Mouse (Mus musculus): ENCODE data around the gene Mst1. TPM values are rescaled to one million over a fixed set of nuclear protein-coding genes. Genes with fewer than 3 reads are reported as not detected.

Mst1 gene
- polyA plus RNA-seq, 1 experiment from 2014 or later = 0.31 TPM

DNA sequence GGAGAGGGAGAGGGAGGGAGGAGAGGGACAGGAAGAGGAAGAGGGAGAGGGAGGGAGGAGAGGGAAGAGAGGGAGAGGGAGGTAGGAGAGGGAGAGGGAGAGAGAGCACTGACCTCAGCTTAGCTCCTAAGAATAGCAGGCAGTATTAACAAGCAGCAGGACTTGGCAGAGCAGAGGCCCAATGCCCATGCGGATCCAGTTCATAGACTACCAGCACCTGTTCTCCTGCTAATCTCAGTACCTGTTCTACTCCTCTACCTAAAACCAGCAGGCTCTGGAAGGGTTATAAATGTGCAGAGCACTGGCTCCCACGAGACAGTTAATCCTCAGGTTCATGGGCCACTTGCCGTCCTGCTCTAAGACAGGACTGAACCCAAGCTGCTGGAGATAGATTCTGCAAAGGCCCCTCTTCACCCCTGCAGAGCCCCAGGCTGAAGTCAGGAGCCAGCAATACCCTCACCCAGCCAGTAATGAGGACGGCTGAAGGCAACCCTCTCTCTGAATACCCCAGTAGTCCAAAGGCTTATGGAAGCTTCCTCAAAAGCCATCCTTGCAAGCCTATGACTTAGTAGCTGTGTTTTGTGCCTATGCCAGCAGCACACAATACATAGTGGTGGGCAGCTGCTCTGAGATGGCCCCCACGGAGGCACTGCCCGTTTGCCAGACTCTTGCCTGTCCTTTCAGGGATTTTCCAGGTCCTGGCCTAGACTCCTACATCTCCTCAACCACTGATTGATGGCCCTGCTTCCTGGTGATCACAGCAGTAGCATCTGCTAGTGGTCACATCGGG, 6.9 kb upstream of the Mst1 start:
- Histone ChIP-seq H3K4me3 (ENCODE audit: low read depth, low read length) (no peak overlapping the region), H3K4me2 (ENCODE audit: low read depth, low read length) (no peak overlapping the region), H3K27ac (replicated peaks; ENCODE audit: low read depth, low read length) (no peak overlapping the region), H3K9ac (replicated peaks; ENCODE audit: low read length) (no peak overlapping the region), H3K36me3 (replicated peaks; ENCODE audit: control insufficient read depth, insufficient read depth, low read depth, low read length) (no peaks in the 10 kb centered on the region), H3K9me3 (replicated peaks; ENCODE audit: control insufficient read depth, low read length) (no peaks in the 10 kb centered on the region), H3K27me3 (ENCODE audit: control insufficient read depth, insufficient read depth, low read length) (no peaks in the 10 kb centered on the region), H3K4me1 (ENCODE audit: control insufficient read depth, insufficient read depth, low read length) (no peaks in the 10 kb centered on the region)
- DNase-seq (ENCODE audit: low spot score) (no peak), ATAC-seq (replicated peaks; ENCODE audit: insufficient number of reproducible peaks, low FRiP score, low TSS enrichment, low read depth) (no peak)
- 69% methylated on average over 7 of the region's 7 CpGs for WGBS

DNA sequence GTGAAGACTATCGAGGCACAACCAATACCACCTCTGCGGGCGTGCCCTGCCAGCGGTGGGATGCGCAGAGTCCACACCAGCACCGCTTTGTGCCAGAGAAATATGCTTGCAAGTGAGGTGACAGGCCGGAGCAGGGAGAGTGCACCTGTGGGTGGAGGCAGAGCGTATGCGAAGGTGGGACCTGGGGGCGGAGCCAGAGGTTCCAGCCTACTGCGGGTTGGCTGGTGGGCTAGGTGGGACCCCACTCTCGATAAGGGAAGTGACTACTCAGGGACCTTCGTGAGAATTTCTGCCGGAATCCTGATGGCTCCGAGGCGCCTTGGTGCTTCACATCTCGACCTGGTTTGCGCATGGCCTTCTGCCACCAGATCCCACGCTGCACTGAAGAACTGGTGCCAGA, 2.3 kb downstream of the Mst1 start:
- H3K4me3 ChIP-seq (ENCODE audit: low read depth, low read length) = peak overlapping the region; percentile 14; the same call in 1 of the 2 replicates
- no peak overlapping the region for H3K27ac ChIP-seq (replicated peaks; ENCODE audit: low read depth, low read length)

DNA sequence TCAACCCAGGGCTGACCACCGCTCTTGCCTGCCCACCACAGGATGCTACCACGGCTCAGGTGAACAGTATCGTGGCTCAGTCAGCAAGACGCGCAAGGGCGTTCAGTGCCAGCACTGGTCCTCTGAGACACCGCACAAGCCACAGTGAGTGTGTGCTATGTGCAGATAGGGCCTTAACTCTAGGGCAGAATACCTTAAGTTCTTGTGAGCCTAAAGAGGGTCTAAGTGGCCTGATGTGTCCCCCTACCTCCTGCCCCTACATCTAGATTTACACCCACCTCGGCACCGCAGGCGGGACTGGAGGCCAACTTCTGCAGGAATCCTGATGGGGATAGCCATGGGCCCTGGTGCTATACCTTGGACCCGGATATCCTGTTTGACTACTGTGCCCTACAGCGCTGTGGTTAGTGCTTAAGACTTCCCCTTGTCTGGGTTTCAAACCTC, 2.8 kb downstream of the Mst1 start, which contains the start of gene Rnf123:
Rnf123 (minus strand) TSS at position 359 of the 444 bp plus-strand sequence.
- Histone ChIP-seq H3K4me2 (ENCODE audit: low read depth, low read length) (peak within 1 kb of the TSS; percentile 33), H3K27ac (replicated peaks; ENCODE audit: low read depth, low read length) (no peak within 1 kb of the TSS), H3K36me3 (replicated peaks; ENCODE audit: control insufficient read depth, insufficient read depth, low read depth, low read length) (peaks cover 5% of the 10 kb centered on the region), H3K9ac (replicated peaks; ENCODE audit: low read length) (no peak within 1 kb of the TSS; the same call in 1 of the 2 replicates), H3K9me3 (replicated peaks; ENCODE audit: control insufficient read depth, low read length) (no peaks in the 10 kb centered on the region), H3K27me3 (ENCODE audit: control insufficient read depth, insufficient read depth, low read length) (peaks cover 24% of the 10 kb centered on the region), H3K4me1 (ENCODE audit: control insufficient read depth, insufficient read depth, low read length) (no peaks in the 10 kb centered on the region), H3K4me3 (ENCODE audit: low read depth, low read length) (peak within 1 kb of the TSS; percentile 14; the same call in 1 of the 2 replicates)
- no peak for DNase-seq (ENCODE audit: low spot score)
- ATAC-seq (replicated peaks; ENCODE audit: insufficient number of reproducible peaks, low FRiP score, low TSS enrichment, low read depth) = no peak
- 31% methylated on average over 12 of the region's 12 CpGs for WGBS

More for the DNA sequence above, 2.3 kb downstream of the Mst1 start:
- Histone ChIP-seq H3K9me3 (replicated peaks; ENCODE audit: control insufficient read depth, low read length) (no peaks in the 10 kb centered on the region), H3K9ac (replicated peaks; ENCODE audit: low read length) (no peak overlapping the region; the same call in 1 of the 2 replicates), H3K4me2 (ENCODE audit: low read depth, low read length) (peak overlapping the region; percentile 33), H3K27me3 (ENCODE audit: control insufficient read depth, insufficient read depth, low read length) (peaks cover 24% of the 10 kb centered on the region), H3K36me3 (replicated peaks; ENCODE audit: control insufficient read depth, insufficient read depth, low read depth, low read length) (peaks cover 5% of the 10 kb centered on the region), H3K4me1 (ENCODE audit: control insufficient read depth, insufficient read depth, low read length) (no peaks in the 10 kb centered on the region)
- 8% methylated on average over 19 of the region's 19 CpGs for WGBS
- ATAC-seq (replicated peaks; ENCODE audit: insufficient number of reproducible peaks, low FRiP score, low TSS enrichment, low read depth) = no peak
- no peak for DNase-seq (ENCODE audit: low spot score)

GRCm38 (mm10) chr9:108083561-108083960, 3.3 kb downstream of the Mst1 start:
- Histone ChIP-seq H3K27me3 (ENCODE audit: control insufficient read depth, insufficient read depth, low read length) (peaks cover 24% of the 10 kb centered on the region), H3K9ac (replicated peaks; ENCODE audit: low read length) (no peak overlapping the region), H3K4me1 (ENCODE audit: control insufficient read depth, insufficient read depth, low read length) (no peaks in the 10 kb centered on the region), H3K27ac (replicated peaks; ENCODE audit: low read depth, low read length) (no peak overlapping the region), H3K36me3 (replicated peaks; ENCODE audit: control insufficient read depth, insufficient read depth, low read depth, low read length) (peaks cover 5% of the 10 kb centered on the region), H3K4me3 (ENCODE audit: low read depth, low read length) (no peak overlapping the region), H3K4me2 (ENCODE audit: low read depth, low read length) (no peak overlapping the region), H3K9me3 (replicated peaks; ENCODE audit: control insufficient read depth, low read length) (no peaks in the 10 kb centered on the region)
- WGBS = 80% methylated on average over 6 of the region's 6 CpGs
- DNase-seq (ENCODE audit: low spot score) = no peak
- ATAC-seq (replicated peaks; ENCODE audit: insufficient number of reproducible peaks, low FRiP score, low TSS enrichment, low read depth) = no peak

DNA sequence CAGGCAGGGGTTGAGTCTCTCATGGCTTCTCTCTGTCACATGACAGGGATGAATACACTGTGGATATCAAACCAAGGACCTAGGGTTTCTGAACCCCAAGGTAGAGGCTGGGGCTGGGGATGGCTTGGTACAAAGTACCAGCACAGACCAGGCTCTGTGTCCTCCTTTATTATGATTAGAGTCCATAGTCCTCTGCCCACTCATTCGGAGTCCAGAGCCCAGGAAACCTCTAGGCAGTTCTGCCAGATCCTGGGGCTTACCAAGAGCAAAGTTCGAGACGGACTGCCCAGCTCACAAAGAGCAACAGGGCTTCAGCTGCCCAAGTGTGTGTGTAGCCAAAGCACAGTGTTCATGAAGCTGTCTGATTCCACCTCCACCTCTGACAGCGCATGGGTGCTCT, 5.0 kb downstream of the Mst1 start:
- Histone ChIP-seq H3K27ac (replicated peaks; ENCODE audit: low read depth, low read length) (no peak overlapping the region), H3K9me3 (replicated peaks; ENCODE audit: control insufficient read depth, low read length) (no peaks in the 10 kb centered on the region), H3K4me1 (ENCODE audit: control insufficient read depth, insufficient read depth, low read length) (no peaks in the 10 kb centered on the region), H3K4me3 (ENCODE audit: low read depth, low read length) (no peak overlapping the region), H3K36me3 (replicated peaks; ENCODE audit: control insufficient read depth, insufficient read depth, low read depth, low read length) (peaks cover 8% of the 10 kb centered on the region), H3K27me3 (ENCODE audit: control insufficient read depth, insufficient read depth, low read length) (peaks cover 24% of the 10 kb centered on the region), H3K9ac (replicated peaks; ENCODE audit: low read length) (no peak overlapping the region), H3K4me2 (ENCODE audit: low read depth, low read length) (no peak overlapping the region)
- 93% methylated on average over 4 of the region's 4 CpGs for WGBS
- DNase-seq (ENCODE audit: low spot score) (no peak), ATAC-seq (replicated peaks; ENCODE audit: insufficient number of reproducible peaks, low FRiP score, low TSS enrichment, low read depth) (no peak)

DNA sequence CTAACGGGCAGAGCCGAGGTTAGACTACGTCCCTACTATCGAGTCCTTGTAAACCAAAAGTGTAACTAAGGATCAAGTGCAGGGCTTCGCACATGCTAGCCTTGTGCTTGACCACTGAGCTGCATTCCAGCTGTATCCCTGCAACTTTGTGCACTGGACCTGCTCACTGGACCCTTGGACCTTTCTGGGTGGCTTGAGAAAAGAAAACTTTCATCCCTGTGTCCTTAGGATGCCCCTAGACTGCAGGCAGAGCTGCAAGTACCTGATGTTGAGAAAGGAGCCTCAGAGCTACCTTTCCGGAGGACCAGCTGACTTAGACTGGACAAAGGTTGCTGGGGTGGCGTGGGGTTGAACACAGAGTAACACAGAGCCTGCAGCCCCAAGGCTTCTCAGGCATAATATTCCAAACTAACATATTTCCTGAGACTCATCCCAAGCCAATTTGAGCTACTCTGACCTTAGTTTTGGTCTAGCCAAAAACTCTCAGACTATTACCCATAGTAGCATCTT, 10.4 kb downstream of the Mst1 start:
- Histone ChIP-seq H3K27ac (replicated peaks; ENCODE audit: low read depth, low read length) (no peak overlapping the region), H3K9me3 (replicated peaks; ENCODE audit: control insufficient read depth, low read length) (no peaks in the 10 kb centered on the region), H3K9ac (replicated peaks; ENCODE audit: low read length) (no peak overlapping the region), H3K27me3 (ENCODE audit: control insufficient read depth, insufficient read depth, low read length) (no peaks in the 10 kb centered on the region), H3K36me3 (replicated peaks; ENCODE audit: control insufficient read depth, insufficient read depth, low read depth, low read length) (peaks cover 5% of the 10 kb centered on the region), H3K4me1 (ENCODE audit: control insufficient read depth, insufficient read depth, low read length) (no peaks in the 10 kb centered on the region), H3K4me3 (ENCODE audit: low read depth, low read length) (no peak overlapping the region), H3K4me2 (ENCODE audit: low read depth, low read length) (no peak overlapping the region)
- DNase-seq (ENCODE audit: low spot score) = no peak
- WGBS = 93% methylated on average over 7 of the region's 7 CpGs
- no peak for ATAC-seq (replicated peaks; ENCODE audit: insufficient number of reproducible peaks, low FRiP score, low TSS enrichment, low read depth)

GRCm38 (mm10) chr9:108093586-108093985, 13.3 kb downstream of the Mst1 start:
- no peaks in the 10 kb centered on the region for H3K9me3 ChIP-seq (replicated peaks; ENCODE audit: control insufficient read depth, low read length)
- H3K36me3 ChIP-seq (replicated peaks; ENCODE audit: control insufficient read depth, insufficient read depth, low read depth, low read length) = peaks cover 5% of the 10 kb centered on the region
- peak overlapping the region; percentile 84; the same call in 1 of the 2 replicates for H3K9ac ChIP-seq (replicated peaks; ENCODE audit: low read length)
- peak overlapping the region; percentile 88 for H3K4me2 ChIP-seq (ENCODE audit: low read depth, low read length)
- no peaks in the 10 kb centered on the region for H3K4me1 ChIP-seq (ENCODE audit: control insufficient read depth, insufficient read depth, low read length)
- WGBS = 71% methylated on average over 10 of the region's 10 CpGs
- peak overlapping the region; percentile 77 for H3K4me3 ChIP-seq (ENCODE audit: low read depth, low read length)
- H3K27me3 ChIP-seq (ENCODE audit: control insufficient read depth, insufficient read depth, low read length) = no peaks in the 10 kb centered on the region
- H3K27ac ChIP-seq (replicated peaks; ENCODE audit: low read depth, low read length) = no peak overlapping the region
- DNase-seq (ENCODE audit: low spot score) (no peak), ATAC-seq (replicated peaks; ENCODE audit: insufficient number of reproducible peaks, low FRiP score, low TSS enrichment, low read depth) (no peak)

All from embryonic facial prominence, embryonic 11.5 days (tissue).